Mouse (Mus musculus): ENCODE results near the gene Fstl4.

GRCm38 (mm10) chr11:53000226-53000625 is 235.8 kb downstream of the Fstl4 start:
- TF ChIP-seq POLR2A (IDR thresholded peaks at IDR 0.05; ENCODE audit: extremely low read depth, insufficient read depth, low read length) (no peak), CTCF (IDR thresholded peaks at IDR 0.05; ENCODE audit: low read depth, low read length) (no peak)

Measured in liver, adult 2 months (tissue).